Mouse (Mus musculus): ENCODE results near the gene Ccni. TPM values are rescaled to one million over a fixed set of nuclear protein-coding genes. Genes with fewer than 3 reads are reported as not detected.

Ccni gene
- polyA plus RNA-seq, 1 experiment from 2014 or later, result 118 TPM

GRCm38 (mm10) chr5:93190428-93190827, 15.9 kb downstream of the Ccni start:
- 97% methylated on average over 5 of the region's 5 CpGs for WGBS
- ATAC-seq (ENCODE audit: insufficient number of reproducible peaks, low FRiP score), result no peak
- Histone ChIP-seq H3K27ac (ENCODE audit: poor library complexity, severe bottlenecking) (no peak overlapping the region), H3K4me1 (replicated peaks) (no peaks in the 10 kb centered on the region), H3K27me3 (replicated peaks) (no peaks in the 10 kb centered on the region), H3K4me2 (no peak overlapping the region), H3K9ac (no peak overlapping the region), H3K4me3 (no peak overlapping the region), H3K36me3 (peaks cover 38% of the 10 kb centered on the region), H3K9me3 (replicated peaks) (no peaks in the 10 kb centered on the region)

- Histone ChIP-seq H3K27ac (ENCODE audit: poor library complexity, severe bottlenecking) (no peak overlapping the region), H3K27me3 (replicated peaks) (no peaks in the 10 kb centered on the region), H3K4me1 (replicated peaks) (no peaks in the 10 kb centered on the region), H3K9ac (no peak overlapping the region), H3K4me2 (no peak overlapping the region), H3K9me3 (replicated peaks) (no peaks in the 10 kb centered on the region), H3K36me3 (peaks cover 44% of the 10 kb centered on the region), H3K4me3 (no peak overlapping the region)
- ATAC-seq (ENCODE audit: insufficient number of reproducible peaks, low FRiP score), result no peak
- WGBS, result 79% methylated on average over 3 of the region's 3 CpGs
Observed at GRCm38 (mm10) chr5:93189607-93190006, 16.7 kb downstream of the Ccni start.

GRCm38 (mm10) chr5:93184548-93184947, 21.7 kb downstream of the Ccni start:
- no peaks in the 10 kb centered on the region for H3K4me1 ChIP-seq (replicated peaks)
- H3K36me3 ChIP-seq, result peaks cover 58% of the 10 kb centered on the region
- H3K9ac ChIP-seq, result no peak overlapping the region
- 83% methylated on average over 6 of the region's 6 CpGs for WGBS
- H3K9me3 ChIP-seq (replicated peaks), result no peaks in the 10 kb centered on the region
- ATAC-seq (ENCODE audit: insufficient number of reproducible peaks, low FRiP score), result no peak
- H3K4me3 ChIP-seq, result no peak overlapping the region
- H3K27me3 ChIP-seq (replicated peaks), result no peaks in the 10 kb centered on the region
- H3K27ac ChIP-seq (ENCODE audit: poor library complexity, severe bottlenecking), result no peak overlapping the region
- H3K4me2 ChIP-seq, result no peak overlapping the region

- no peak overlapping the region for H3K27ac ChIP-seq (ENCODE audit: poor library complexity, severe bottlenecking)
- no peaks in the 10 kb centered on the region for H3K27me3 ChIP-seq (replicated peaks)
- no peaks in the 10 kb centered on the region for H3K9me3 ChIP-seq (replicated peaks)
- peaks cover 52% of the 10 kb centered on the region for H3K36me3 ChIP-seq
- ATAC-seq (ENCODE audit: insufficient number of reproducible peaks, low FRiP score), result no peak
- WGBS, result 84% methylated on average over 6 of the region's 6 CpGs
- no peaks in the 10 kb centered on the region for H3K4me1 ChIP-seq (replicated peaks)
- H3K9ac ChIP-seq, result no peak overlapping the region
- H3K4me2 ChIP-seq, result no peak overlapping the region
- H3K4me3 ChIP-seq, result no peak overlapping the region
Observed at GRCm38 (mm10) chr5:93183311-93183710, 23.0 kb downstream of the Ccni start.

- ATAC-seq (ENCODE audit: insufficient number of reproducible peaks, low FRiP score), result no peak
- Histone ChIP-seq H3K36me3 (peaks cover 53% of the 10 kb centered on the region), H3K9ac (no peak overlapping the region), H3K9me3 (replicated peaks) (no peaks in the 10 kb centered on the region), H3K27me3 (replicated peaks) (no peaks in the 10 kb centered on the region), H3K4me2 (no peak overlapping the region), H3K4me3 (no peak overlapping the region), H3K27ac (ENCODE audit: poor library complexity, severe bottlenecking) (no peak overlapping the region), H3K4me1 (replicated peaks) (no peaks in the 10 kb centered on the region)
- WGBS, result 75% methylated on average over 2 of the region's 2 CpGs
Observed at GRCm38 (mm10) chr5:93180252-93180651, 26.0 kb downstream of the Ccni start.

GRCm38 (mm10) chr5:93178616-93179015, 27.7 kb downstream of the Ccni start:
- WGBS, result 82% methylated on average over 6 of the region's 6 CpGs
- Histone ChIP-seq H3K4me2 (no peak overlapping the region), H3K27me3 (replicated peaks) (no peaks in the 10 kb centered on the region), H3K9ac (no peak overlapping the region), H3K4me1 (replicated peaks) (no peaks in the 10 kb centered on the region), H3K4me3 (no peak overlapping the region), H3K9me3 (replicated peaks) (no peaks in the 10 kb centered on the region), H3K36me3 (peaks cover 54% of the 10 kb centered on the region), H3K27ac (ENCODE audit: poor library complexity, severe bottlenecking) (no peak overlapping the region)
- no peak for ATAC-seq (ENCODE audit: insufficient number of reproducible peaks, low FRiP score)

- Histone ChIP-seq H3K27ac (ENCODE audit: poor library complexity, severe bottlenecking) (no peak overlapping the region), H3K36me3 (peaks cover 59% of the 10 kb centered on the region), H3K9me3 (replicated peaks) (no peaks in the 10 kb centered on the region), H3K4me2 (no peak overlapping the region), H3K4me1 (replicated peaks) (peaks cover 12% of the 10 kb centered on the region), H3K9ac (no peak overlapping the region), H3K27me3 (replicated peaks) (no peaks in the 10 kb centered on the region), H3K4me3 (no peak overlapping the region)
- no peak for ATAC-seq (ENCODE audit: insufficient number of reproducible peaks, low FRiP score)
- WGBS, result 82% methylated on average over 6 of the region's 6 CpGs
Observed at GRCm38 (mm10) chr5:93174675-93175074, 31.6 kb downstream of the Ccni start.

- H3K4me1 ChIP-seq (replicated peaks), result peaks cover 12% of the 10 kb centered on the region
- no peak overlapping the region for H3K4me3 ChIP-seq
- no peak overlapping the region for H3K9ac ChIP-seq
- no peaks in the 10 kb centered on the region for H3K27me3 ChIP-seq (replicated peaks)
- 0 out of 2 replicates have a peak overlapping the region, but pooled peaks have one; percentile 3 for H3K4me2 ChIP-seq
- H3K27ac ChIP-seq (ENCODE audit: poor library complexity, severe bottlenecking), result peak overlapping the region; percentile 6; the same call in 1 of the 2 replicates
- H3K9me3 ChIP-seq (replicated peaks), result no peaks in the 10 kb centered on the region
- no peak for ATAC-seq (ENCODE audit: insufficient number of reproducible peaks, low FRiP score)
- WGBS, result 39% methylated on average over 6 of the region's 6 CpGs
- peaks cover 69% of the 10 kb centered on the region for H3K36me3 ChIP-seq
Observed at GRCm38 (mm10) chr5:93172536-93172935, 33.8 kb downstream of the Ccni start.

GRCm38 (mm10) chr5:93171420-93171819, 34.9 kb downstream of the Ccni start:
- no peaks in the 10 kb centered on the region for H3K9me3 ChIP-seq (replicated peaks)
- H3K36me3 ChIP-seq, result peaks cover 74% of the 10 kb centered on the region
- no peak overlapping the region for H3K4me2 ChIP-seq
- H3K4me1 ChIP-seq (replicated peaks), result peaks cover 12% of the 10 kb centered on the region
- no peak overlapping the region for H3K27ac ChIP-seq (ENCODE audit: poor library complexity, severe bottlenecking)
- no peaks in the 10 kb centered on the region for H3K27me3 ChIP-seq (replicated peaks)
- no peak overlapping the region for H3K4me3 ChIP-seq
- no peak for ATAC-seq (ENCODE audit: insufficient number of reproducible peaks, low FRiP score)
- no peak overlapping the region for H3K9ac ChIP-seq
- WGBS, result 94% methylated on average over 15 of the region's 15 CpGs

GRCm38 (mm10) chr5:93168654-93169053, 37.6 kb downstream of the Ccni start:
- no peak overlapping the region for H3K4me2 ChIP-seq
- H3K4me3 ChIP-seq, result no peak overlapping the region
- H3K9ac ChIP-seq, result no peak overlapping the region
- H3K27me3 ChIP-seq (replicated peaks), result no peaks in the 10 kb centered on the region
- peaks cover 78% of the 10 kb centered on the region for H3K36me3 ChIP-seq
- 91% methylated on average over 6 of the region's 6 CpGs for WGBS
- H3K9me3 ChIP-seq (replicated peaks), result no peaks in the 10 kb centered on the region
- H3K27ac ChIP-seq (ENCODE audit: poor library complexity, severe bottlenecking), result no peak overlapping the region
- H3K4me1 ChIP-seq (replicated peaks), result peaks cover 12% of the 10 kb centered on the region
- ATAC-seq (ENCODE audit: insufficient number of reproducible peaks, low FRiP score), result no peak

GRCm38 (mm10) chr5:93167919-93168516, 38.3 kb downstream of the Ccni start:
- Histone ChIP-seq H3K27me3 (replicated peaks) (no peaks in the 10 kb centered on the region), H3K9me3 (replicated peaks) (no peaks in the 10 kb centered on the region), H3K4me1 (replicated peaks) (peaks cover 12% of the 10 kb centered on the region), H3K4me2 (no peak overlapping the region), H3K36me3 (peaks cover 78% of the 10 kb centered on the region), H3K27ac (ENCODE audit: poor library complexity, severe bottlenecking) (no peak overlapping the region), H3K9ac (no peak overlapping the region), H3K4me3 (no peak overlapping the region)
- 92% methylated on average over 11 of the region's 11 CpGs for WGBS
- ATAC-seq (ENCODE audit: insufficient number of reproducible peaks, low FRiP score), result no peak

GRCm38 (mm10) chr5:93163541-93163940, 42.8 kb downstream of the Ccni start:
- WGBS, result 82% methylated on average over 3 of the region's 3 CpGs

More at GRCm38 (mm10) chr5:93163541-93163940, 42.8 kb downstream of the Ccni start:
- no peak overlapping the region for H3K4me2 ChIP-seq
- H3K27me3 ChIP-seq (replicated peaks), result no peaks in the 10 kb centered on the region
- no peak for ATAC-seq (ENCODE audit: insufficient number of reproducible peaks, low FRiP score)
- no peak overlapping the region for H3K4me3 ChIP-seq
- no peak overlapping the region for H3K27ac ChIP-seq (ENCODE audit: poor library complexity, severe bottlenecking)
- H3K36me3 ChIP-seq, result peaks cover 83% of the 10 kb centered on the region
- no peaks in the 10 kb centered on the region for H3K9me3 ChIP-seq (replicated peaks)
- H3K4me1 ChIP-seq (replicated peaks), result no peaks in the 10 kb centered on the region
- H3K9ac ChIP-seq, result no peak overlapping the region
